Mouse (Mus musculus) G1E (cell line): ENCODE data around the gene Sgcd.

Experiments used
- CTCF ChIP-seq: IDR thresholded peaks from 2 replicates; pipeline ENCODE4 v1.5.1; 2012; ENCODE audit warnings: low read depth, low read length, inconsistent platforms, mixed read lengths
- GATA1 ChIP-seq: IDR thresholded peaks from 2 replicates; pipeline ENCODE4 v1.6.1; 2012; ENCODE audit warnings: borderline replicate concordance, low read length, inconsistent platforms, mixed read lengths
- GATA2 ChIP-seq: IDR thresholded peaks from 2 replicates; pipeline ENCODE4 v1.6.1; 2012; ENCODE audit warnings: low read depth, low read length, inconsistent platforms, borderline replicate concordance
- POLR2AphosphoS5 ChIP-seq: IDR thresholded peaks from 2 replicates; pipeline ENCODE4 v1.6.1; 2012; ENCODE audit warnings: low read depth, low read length, inconsistent platforms; ENCODE audit not compliant: insufficient replicate concordance
- TAL1 ChIP-seq: conservative IDR thresholded peaks from 2 replicates; pipeline ENCODE4 v1.6.1; 2012; ENCODE audit warnings: low read depth, low read length, inconsistent platforms, mixed read lengths

GRCm38 (mm10) chr11:46882456-46882855 lies 1106.3 kb downstream of the Sgcd start:
- TF ChIP-seq CTCF, result no peak
- no peak for TF ChIP-seq TAL1
- TF ChIP-seq GATA1, result no peak
- TF ChIP-seq POLR2AphosphoS5, result no peak
- TF ChIP-seq GATA2, result no peak
